Mouse (Mus musculus) lung, postnatal 36 days (tissue): ENCODE results near the gene Sfxn1.

Experiments
- DNase-seq: peaks from one replicate; pipeline ENCODE4 v3.0.0; 2022; ENCODE audit warnings: mixed read lengths

Gene Sfxn1

GRCm38 (mm10) chr13:54071606-54072331 is at the start of gene Sfxn1:
Gene Sfxn1 (plus strand): TSS chr13:54071869.
- peak; percentile 69 for DNase-seq

GRCm38 (mm10) chr13:54023311-54023710 is 48.4 kb upstream of the Sfxn1 start:
- peak; percentile 0 for DNase-seq

- DNase-seq, result no peak
Observed at GRCm38 (mm10) chr13:54027079-54027478, 44.6 kb upstream of the Sfxn1 start.

GRCm38 (mm10) chr13:54033653-54034052 is 38.0 kb upstream of the Sfxn1 start:
- no peak for DNase-seq

GRCm38 (mm10) chr13:54035541-54035940 is 36.1 kb upstream of the Sfxn1 start:
- peak; percentile 2 for DNase-seq

GRCm38 (mm10) chr13:54037936-54038335 is 33.7 kb upstream of the Sfxn1 start:
- no peak for DNase-seq

- DNase-seq, result no peak
Observed at GRCm38 (mm10) chr13:54040256-54040655, 31.4 kb upstream of the Sfxn1 start.

GRCm38 (mm10) chr13:54048679-54049352 is 22.9 kb upstream of the Sfxn1 start:
- no peak for DNase-seq

- no peak for DNase-seq
Observed at GRCm38 (mm10) chr13:54051641-54052040, 20.0 kb upstream of the Sfxn1 start.

- DNase-seq, result no peak
Observed at GRCm38 (mm10) chr13:54054962-54055361, 16.7 kb upstream of the Sfxn1 start.

- DNase-seq, result peak; percentile 60
Observed at GRCm38 (mm10) chr13:54055448-54055861, 16.2 kb upstream of the Sfxn1 start, which contains the start of gene Drd1. Gene Drd1 (minus strand): TSS chr13:54055705.

- DNase-seq, result no peak
Observed at GRCm38 (mm10) chr13:54062068-54062467, 9.6 kb upstream of the Sfxn1 start.

GRCm38 (mm10) chr13:54063292-54063691 is 8.4 kb upstream of the Sfxn1 start:
- DNase-seq, result peak; percentile 53

GRCm38 (mm10) chr13:54066081-54066746 is 5.5 kb upstream of the Sfxn1 start:
- no peak for DNase-seq

GRCm38 (mm10) chr13:54067617-54068166 is 4.0 kb upstream of the Sfxn1 start:
- no peak for DNase-seq

- DNase-seq, result no peak
Observed at GRCm38 (mm10) chr13:54071011-54071410, 658 bp upstream of the Sfxn1 start.

- DNase-seq, result no peak
Observed at GRCm38 (mm10) chr13:54072526-54073057, 923 bp downstream of the Sfxn1 start.

- peak; percentile 39 for DNase-seq
Observed at GRCm38 (mm10) chr13:54073066-54073465, 1.4 kb downstream of the Sfxn1 start.

- DNase-seq, result peak; percentile 15
Observed at GRCm38 (mm10) chr13:54073491-54073890, 1.8 kb downstream of the Sfxn1 start.

GRCm38 (mm10) chr13:54075416-54075815 is 3.7 kb downstream of the Sfxn1 start:
- no peak for DNase-seq

- no peak for DNase-seq
Observed at GRCm38 (mm10) chr13:54076051-54076450, 4.4 kb downstream of the Sfxn1 start.

GRCm38 (mm10) chr13:54076762-54077460 is 5.2 kb downstream of the Sfxn1 start:
- no peak for DNase-seq
